Mouse (Mus musculus) MEL-GATA-1-ER (cell line): ENCODE results near the gene Krt27.

Experiments used
- DNase-seq: peaks from one replicate; pipeline ENCODE4 v3.0.0-alpha.2; 2012; ENCODE audit warnings: low read depth; ENCODE audit errors: extremely low read depth

Gene Krt27

DNA sequence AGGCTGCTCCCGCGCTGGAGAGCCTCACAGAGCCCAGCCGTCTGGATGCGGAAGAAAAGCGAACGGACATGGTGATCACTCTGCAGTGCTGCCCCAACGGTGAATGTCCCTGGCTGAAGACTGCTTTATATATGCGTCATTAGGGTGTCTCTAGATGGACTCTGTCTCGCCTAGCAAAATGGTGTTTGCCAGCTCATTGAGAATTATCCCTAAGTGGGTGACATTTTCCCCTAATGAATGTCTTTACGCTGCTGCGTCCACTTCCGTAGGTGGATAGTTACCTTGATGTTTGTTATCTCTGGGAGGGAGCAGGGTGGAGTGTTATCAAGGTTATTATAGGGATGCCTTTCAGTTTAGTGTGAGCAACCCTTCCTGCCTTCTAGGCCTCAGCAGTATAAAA, at the start of gene Krt27:
Krt27 (minus strand) TSS at position 101 of the 400 bp plus-strand sequence.
- no peak for DNase-seq

DNA sequence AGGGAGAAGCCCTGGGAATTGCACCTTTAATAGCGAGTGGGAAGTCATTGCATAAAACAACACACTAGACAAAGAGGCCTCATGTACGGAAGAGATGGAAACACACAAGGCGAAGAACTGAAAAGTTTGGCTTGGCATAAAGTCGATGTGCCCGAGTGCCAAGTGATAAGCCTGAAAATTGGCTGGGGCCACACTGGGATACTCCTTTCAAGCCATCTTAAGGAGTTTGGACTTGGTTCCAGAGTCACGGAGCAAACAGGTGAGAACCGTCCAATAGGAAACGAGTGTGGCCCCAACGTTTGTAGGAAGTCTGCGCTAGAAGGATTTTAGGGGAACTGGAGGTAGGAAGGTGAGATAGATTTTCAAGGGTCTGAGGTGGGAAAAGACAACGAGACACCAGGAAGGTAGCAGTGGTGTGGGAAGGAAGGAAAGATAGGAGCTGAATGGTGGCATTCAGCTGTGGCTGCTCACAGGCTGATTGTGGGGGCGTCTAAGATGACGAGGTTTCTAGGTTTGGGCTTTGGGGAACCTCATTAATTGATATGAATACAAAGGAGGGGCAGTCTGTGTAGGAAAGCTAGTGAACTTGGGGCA, 49.1 kb upstream of the Krt27 start:
- no peak for DNase-seq

DNA sequence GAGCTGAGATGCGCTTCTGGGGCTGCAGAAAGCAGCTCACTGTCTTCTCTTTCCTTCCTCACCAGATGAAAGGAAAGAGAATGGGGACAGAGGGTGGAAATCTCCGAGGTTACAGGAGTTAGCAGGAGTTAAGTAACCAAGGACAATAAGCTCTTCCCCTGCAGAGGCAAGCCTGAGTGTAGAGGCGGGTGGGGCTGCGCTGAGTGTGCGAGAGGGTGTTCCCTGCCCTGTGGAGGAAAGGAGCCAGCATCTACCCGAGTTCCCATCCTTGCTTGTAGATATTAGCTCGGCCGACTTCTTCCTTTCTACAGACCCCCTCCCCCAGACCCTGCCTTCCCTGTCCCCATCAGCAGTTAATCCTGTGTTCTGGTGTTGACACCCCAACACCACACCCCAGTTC, 47.9 kb upstream of the Krt27 start:
- DNase-seq, result no peak

DNA sequence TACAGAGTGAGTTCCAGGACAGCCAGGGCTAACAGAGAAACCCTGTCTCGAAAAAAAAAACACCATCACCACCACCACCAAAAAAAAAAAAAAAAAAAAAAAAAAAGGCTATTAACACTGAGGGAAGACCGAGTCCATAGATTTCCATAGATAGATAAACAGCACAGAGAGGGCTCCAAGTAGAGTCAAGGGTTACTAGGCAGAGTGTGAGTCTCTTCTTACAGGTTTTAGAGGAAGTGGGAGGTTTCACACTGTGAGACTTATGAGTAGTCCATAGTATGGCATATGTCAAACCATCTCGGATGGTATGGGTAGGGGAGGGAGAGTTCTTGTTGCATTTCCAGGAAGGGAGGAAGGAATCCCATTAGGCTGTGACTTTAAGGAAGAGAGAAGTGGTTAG, 47.2 kb upstream of the Krt27 start:
- peak; percentile 56 for DNase-seq

DNA sequence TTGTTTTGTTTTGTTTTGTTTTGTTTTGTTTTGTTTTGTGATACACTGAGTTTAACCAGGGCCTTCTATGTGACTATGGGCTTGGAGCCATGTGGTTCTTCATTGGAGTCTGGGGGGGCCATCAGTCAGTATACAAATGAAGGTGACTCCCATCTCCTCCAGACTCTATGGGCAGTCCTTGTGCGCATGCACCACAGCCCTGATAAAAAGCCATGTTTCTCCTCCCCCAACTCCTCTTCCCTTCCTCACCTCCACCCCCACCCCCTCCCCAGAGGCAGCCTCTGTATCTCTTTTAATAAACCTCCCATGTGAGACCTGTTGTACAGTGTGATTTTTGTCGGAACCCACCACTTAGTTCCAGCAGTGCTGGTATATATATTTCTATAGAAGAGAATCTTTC, 45.8 kb upstream of the Krt27 start:
- no peak for DNase-seq

DNA sequence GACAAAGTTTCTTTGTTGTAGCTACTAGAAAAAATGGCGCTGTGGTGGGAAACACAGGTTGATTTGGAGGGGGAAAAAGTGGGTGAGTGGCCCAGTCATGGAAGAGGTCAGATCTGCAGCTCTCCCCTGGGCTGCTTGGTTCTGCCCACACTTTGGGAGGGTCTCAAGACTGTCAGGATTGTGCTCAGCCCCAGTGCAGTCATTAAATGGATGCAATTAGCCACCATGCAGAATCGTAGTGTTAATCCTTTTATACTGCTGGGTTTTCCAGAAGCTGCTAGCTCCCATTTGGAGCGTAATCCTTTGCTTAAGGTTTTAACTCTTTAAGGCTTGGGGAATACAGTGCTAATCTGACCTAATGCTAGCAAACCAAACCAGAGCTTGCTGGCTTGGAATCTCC, 45.1 kb upstream of the Krt27 start:
- DNase-seq, result no peak

DNA sequence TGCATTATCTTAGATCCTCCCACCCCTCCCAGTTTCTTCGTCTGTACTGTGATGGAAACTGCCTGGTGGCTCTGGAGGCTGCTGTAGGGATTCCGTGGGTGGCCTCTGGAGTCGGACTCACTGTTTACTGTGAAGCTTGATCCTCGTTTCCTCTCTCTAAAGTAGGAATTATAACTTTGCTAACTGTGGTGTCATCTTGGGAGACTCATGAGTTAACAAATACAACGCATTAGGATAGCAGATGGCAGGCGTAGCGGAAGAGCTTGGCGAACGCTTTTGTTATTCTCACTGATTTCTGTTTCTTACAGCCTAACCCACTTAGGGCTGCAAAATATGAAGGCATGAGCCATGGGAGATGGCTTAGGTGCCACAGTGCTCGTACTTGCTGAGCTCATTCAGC, 41.6 kb upstream of the Krt27 start:
- DNase-seq, result no peak

DNA sequence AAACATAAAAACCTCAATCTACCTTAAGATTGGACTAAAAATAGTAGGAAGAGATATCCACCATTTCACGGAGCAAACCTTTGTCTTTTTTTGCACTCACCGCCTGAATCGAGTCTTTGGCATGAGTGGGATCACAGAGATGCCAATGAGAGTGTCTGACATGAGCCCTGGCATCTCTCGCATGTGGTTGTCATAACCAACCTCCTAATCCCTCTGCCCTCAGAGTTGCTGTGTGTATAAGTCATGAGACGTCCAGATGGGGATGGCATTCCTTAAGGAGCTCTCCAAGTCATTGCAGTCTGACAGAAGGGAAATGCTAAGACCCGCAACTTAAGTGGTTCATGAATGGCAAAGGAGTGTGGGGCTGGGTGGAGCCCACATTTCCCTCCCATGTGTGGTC, 40.5 kb upstream of the Krt27 start:
- DNase-seq, result no peak

DNA sequence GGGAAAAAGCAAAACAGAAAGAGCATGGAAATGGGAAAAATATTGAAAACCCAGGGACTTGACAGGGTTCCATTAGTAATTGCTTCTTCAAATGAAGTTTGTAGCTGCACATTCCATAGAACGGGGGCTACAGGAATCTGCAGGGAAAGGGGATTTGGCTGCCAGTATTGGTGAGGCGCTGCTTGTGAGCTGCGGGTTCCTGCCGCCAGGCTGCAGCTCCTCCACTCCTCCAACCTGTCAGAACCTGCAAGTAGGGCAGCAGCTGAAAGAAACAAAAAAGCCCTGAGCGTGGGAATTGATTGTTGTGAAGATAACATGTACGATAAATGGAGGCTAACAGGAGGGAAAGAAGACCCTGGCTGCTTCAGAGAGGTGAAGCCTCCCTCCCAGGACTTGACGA, 40.0 kb upstream of the Krt27 start:
- DNase-seq, result no peak

DNA sequence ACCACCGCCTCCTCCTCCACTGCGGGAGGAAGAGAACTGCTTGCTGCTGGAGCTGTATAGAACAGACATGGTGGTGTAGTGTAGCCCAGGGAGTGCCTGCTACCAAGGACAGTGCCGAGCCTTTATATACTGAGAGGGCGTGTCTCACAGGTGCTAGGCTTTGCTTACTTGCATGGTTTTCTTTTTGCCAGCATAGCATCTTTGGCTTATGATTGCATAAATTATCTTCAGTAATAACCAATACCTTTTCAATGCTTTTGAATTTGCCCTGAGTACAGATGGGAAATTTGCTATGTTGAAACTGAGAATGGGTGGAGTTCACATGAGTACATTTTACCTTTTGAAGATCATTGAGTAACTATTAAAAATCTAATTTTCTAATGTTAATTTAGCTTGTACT, 38.4 kb upstream of the Krt27 start, which contains the start of gene Krt10:
Krt10 (minus strand) TSS at position 101 of the 400 bp plus-strand sequence.
- no peak for DNase-seq

DNA sequence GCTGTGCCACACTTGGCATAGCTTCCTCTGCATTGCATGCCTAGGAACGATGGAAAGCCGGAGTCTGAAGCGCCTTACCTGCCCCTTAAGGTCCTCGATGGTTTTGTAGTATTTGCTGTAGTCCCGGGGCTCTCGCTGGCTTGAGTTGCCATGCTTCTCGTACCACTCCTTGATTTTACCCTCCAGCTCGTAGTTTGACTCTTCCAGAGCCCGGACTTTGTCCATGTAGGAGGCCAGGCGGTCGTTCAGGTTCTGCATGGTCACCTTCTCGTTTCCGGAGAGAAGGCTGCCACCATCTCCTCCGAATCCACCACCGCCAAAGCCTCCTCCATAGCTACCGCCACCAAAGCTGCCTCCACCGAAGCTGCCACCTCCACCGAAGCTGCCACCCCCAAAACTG, 37.8 kb upstream of the Krt27 start:
- DNase-seq, result no peak

DNA sequence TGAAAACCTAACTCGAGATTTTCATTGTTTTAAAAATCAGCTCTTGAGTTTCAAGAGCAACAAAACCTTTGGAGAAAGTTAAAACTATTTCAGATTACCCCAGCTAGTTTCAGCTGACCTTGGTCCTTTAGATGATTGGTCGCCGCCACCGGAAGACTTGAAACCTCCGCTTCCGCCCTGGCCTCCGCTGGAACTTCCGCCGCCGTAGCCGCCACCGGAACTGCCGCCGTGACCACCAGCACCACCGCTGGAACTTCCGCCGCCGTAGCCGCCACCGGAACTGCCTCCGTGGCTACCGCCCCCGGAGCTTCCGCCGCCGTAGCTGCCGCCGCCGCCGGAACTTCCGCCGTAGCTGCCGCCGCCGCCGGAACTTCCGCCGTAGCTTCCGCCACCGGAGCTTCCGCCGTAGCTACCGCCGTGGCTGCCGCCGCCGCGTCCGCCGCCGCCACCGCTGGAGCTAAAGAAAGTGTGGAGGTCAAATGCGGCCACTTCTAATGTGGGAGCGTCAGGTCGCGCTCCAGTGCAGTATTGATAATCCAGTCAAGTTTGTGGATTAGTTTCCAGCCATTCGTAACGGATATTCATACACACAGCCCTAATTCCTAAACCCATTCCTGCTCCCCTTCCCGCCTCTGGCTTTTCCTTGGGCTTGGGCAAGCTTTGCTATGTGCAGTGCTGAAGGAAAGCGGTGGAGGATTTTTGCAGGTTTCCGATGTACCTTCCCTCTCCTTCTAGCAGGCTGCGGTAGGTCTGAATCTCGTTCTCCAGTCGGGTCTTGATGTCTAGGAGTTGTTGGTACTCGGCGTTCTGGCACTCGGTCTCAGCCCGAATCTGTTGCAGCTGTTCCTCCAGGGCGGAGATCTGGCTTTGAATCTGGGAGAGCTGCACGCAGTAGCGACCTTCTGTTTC, 35.2 kb upstream of the Krt27 start:
- no peak for DNase-seq

DNA sequence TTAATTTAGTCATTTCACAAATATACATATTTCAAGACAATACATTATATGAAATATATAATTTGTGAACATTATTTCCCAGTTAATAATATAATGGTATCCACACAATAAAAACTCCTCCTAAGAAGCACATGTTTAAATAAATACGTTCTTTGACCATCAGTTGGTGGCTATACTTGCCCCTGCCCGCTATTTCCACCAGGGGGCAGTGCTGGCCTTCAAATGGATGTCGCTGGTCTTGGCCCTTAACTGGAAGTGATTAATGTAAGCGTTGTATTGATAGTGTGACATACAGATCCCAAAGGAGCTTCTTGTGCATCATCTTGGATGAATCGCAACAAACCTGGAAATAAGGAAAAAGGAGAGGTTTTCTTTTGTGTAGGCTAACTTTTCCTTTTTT, 28.7 kb upstream of the Krt27 start:
- DNase-seq, result no peak

DNA sequence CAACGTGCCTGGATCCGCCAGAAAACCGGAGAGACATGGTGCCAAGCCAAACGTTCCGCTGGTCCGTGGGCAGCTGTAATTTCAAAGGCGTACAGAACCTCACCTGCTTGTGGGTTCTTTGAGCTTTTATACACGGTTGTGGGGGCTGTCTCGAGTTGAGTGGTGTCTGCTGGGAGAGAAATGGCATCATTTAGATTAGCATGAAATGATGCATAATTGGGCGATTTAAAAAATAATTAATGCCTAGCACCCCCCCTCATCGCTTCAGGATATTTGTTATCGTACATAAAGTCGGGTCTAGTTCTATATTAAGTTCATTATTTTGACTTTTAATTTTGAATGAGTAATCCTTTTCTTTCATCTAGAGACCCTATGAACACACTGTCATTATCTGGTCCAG, 23.9 kb upstream of the Krt27 start, which contains the start of gene Krt28:
Krt28 (minus strand) TSS at position 101 of the 400 bp plus-strand sequence.
- DNase-seq, result no peak

DNA sequence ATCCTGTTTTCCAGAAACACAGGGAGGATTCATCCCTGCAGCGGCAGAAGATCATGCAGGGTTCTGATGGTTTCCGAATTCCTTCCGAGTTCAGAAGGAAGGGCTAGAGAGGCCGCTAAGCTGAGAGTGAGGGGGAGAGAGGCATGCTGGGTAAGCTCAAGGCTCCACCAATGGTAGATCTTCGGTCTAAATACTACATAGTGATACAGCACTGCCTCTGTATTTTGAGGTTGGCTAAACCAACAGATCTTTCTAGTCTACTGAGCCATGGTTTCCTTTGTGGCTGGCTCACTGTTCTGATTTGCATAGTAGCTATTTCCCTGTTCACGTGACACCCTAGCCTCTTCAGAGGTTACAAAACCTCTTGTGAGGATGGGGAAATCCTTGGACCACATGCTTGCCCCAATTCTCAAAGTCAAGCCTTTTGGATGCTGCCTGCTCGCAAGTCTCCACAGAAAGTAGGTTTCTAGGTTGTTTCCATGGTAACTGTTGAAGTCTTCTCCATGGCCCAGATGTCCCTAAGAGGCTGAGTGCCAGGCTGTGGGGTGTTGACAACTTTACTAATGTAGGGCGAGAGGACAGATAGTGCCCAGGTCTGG, 19.0 kb upstream of the Krt27 start:
- no peak for DNase-seq

DNA sequence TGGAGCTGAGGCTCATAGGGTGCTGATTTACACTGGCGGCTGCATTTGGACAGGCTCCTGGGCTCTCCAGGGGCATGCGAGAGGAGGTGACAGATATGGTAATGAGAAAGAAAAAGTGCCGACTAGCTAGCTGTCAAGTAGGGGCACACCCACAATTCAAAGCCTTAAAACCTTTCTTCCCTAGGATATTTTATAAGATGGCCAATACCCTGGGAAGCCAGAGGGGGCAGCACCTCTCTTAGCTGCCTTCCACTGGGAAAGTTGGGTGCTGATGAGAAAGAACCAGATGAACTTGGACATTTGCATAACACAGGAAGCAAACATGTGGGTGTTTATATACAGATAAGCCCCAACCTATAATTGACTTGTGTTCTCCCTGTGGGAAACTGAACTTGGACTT, 18.3 kb upstream of the Krt27 start:
- DNase-seq, result no peak

DNA sequence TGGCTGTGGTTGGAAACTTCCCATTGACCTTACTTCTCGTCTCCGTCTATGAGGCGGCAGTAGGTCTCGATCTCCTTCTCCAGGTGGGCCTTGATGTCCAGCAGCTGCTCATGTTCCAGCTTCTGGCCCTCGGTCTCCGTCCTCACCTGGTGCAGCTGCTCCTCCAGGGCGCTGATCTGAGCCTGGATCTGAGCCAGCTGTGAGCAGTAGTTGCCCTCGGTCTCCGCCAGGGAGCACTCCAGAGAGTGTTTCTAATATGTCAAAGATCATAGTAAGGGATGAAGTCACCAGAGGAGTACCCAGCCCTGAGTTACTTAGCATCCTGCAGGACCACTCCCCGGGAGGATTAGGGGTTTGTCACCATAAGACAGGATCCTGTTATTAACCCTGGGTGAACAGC, 15.9 kb upstream of the Krt27 start:
- no peak for DNase-seq

DNA sequence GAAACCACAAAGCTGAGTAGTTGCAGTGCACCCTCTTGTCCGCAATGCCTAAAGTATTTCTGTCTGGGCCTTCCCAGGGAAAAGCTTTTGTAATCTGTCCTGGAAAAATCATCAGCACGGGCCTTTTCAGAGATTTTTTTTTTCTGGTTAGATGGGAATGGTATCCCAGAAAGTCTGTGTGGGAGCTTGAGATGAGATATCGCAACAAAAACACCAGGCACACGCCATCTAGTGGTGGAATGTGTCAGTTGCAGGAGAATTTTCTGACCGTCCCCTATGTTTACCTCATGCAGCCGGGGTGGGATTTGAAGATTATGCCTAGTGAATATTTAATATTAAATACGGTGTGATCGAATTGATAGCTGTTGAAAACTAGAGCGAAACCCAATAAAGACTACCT, 13.5 kb upstream of the Krt27 start:
- DNase-seq, result no peak

DNA sequence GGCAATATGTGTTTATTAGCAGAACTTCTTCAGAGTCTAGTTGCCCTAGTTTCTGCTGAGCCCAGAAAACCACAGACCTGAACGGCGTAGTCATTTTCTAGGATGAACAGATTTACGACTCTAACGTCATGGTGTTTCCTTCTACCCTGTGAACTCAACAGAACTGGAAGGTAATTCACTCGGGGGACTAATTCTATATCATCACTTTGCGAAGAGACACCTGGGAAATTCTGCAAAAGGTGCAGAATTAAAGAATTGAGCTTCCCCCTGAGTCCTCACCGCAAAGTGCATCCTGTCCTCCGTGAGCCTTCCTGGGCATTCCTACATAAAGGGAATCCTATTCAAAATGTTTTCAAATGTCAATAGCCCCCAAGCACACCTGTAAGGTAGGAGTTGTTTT, 10.5 kb upstream of the Krt27 start:
- DNase-seq, result no peak

DNA sequence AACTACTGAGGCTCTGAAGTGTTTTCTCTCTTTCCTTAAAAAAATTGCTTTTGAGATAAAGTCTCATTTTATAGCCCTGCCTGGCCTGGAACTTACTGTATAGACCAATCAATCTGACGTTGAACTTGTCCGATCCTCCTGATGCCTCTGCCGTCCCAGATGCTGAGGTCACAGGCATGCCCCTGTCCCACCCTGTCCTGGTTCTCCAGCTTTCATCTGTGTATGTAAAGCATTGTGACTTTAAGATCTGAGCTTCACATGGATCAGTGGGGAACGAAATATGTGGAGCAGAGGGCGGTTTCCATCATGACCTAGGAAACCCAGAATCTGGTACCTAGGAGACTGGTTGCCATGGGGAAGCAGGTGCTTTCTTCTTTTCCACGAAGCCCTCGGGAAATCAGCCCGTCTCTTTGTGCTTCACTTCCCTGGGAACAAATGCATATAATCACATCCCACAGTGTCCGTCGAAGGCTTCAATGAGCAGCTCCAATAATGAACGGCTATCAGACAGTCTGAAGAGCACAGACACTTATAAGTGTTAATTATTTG, 11.5 kb downstream of the Krt27 start:
- no peak for DNase-seq

DNA sequence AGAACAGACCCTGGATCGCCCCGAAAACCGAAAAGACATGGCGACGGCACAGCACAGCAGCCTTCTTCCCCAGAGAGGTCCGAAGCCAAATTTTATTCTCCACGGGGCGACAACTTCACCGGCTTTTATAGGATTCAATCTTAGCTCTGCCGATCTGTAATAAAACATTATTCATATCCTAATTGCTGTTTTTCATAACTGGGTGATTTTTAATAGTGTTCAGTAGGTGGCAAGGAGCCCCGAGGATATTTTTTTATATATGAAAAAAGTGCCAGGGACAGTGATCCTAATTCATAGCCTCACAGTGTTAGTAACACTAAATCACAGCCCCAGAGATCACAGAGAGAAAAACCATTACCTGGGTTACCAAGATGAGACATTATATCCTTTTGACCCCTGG, 13.0 kb downstream of the Krt27 start, which contains the start of gene Krt26:
Krt26 (minus strand) TSS at position 101 of the 400 bp plus-strand sequence.
- DNase-seq, result no peak

DNA sequence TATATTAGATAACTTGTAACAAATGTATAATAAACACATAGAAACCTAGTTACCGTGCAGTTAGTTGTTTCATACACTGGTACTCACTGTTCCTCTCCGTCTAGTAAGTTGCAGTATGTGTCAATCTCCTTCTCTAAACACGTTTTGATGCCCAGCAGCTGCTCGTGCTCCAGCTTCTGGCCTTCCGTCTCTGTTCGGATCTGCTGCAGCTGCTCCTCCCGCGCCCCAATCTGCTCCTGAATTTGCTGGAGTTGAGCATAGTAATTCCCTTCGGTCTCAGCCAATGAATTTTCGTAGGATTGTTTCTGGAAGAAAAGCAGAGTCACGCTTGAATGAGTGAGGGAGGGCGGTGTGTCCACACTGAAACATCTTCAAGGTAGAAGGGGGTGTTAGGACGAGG, 17.5 kb downstream of the Krt27 start:
- DNase-seq, result no peak
